Mouse (Mus musculus) kidney, embryonic 15.5 days (tissue): ENCODE results near the gene Etnk1. TPM values are rescaled to one million over a fixed set of nuclear protein-coding genes. Genes with fewer than 3 reads are reported as not detected.
"Not testable (repeated sequence)": the region's sequence is repeated elsewhere in the genome, so short reads cannot be mapped to it uniquely, and the experiment has no call there.

Source experiments
- ATAC-seq: fragments of 200-750 bp; cut with Nextera tagmentation; replicated peaks from 2 replicates; pipeline ENCODE4 v1.8.0; 2017; ENCODE audit warnings: moderate TSS enrichment; ENCODE audit not compliant: low FRiP score
- H3K27ac ChIP-seq: fragments of 300-500 bp; sonication (generic); 2 replicates; pipeline ENCODE4 v1.5.1; 2015; ENCODE audit warnings: mild to moderate bottlenecking, inconsistent platforms
- H3K27me3 ChIP-seq: fragments of 300-500 bp; sonication (generic); 2 replicates; pipeline ENCODE4 v1.6.1; 2015; ENCODE audit warnings: inconsistent platforms
- H3K36me3 ChIP-seq: fragments of 300-500 bp; sonication (generic); 2 replicates; pipeline ENCODE4 v1.6.1; 2015; ENCODE audit warnings: inconsistent platforms
- H3K4me1 ChIP-seq: fragments of 300-500 bp; sonication (generic); 2 replicates; pipeline ENCODE4 v1.6.1; 2015; ENCODE audit warnings: inconsistent platforms
- H3K4me2 ChIP-seq: fragments of 300-500 bp; sonication (generic); 2 replicates; pipeline ENCODE4 v1.6.1; 2015; ENCODE audit warnings: moderate library complexity, mild to moderate bottlenecking, inconsistent platforms
- H3K4me3 ChIP-seq: fragments of 300-500 bp; sonication (generic); replicated peaks from 2 replicates; pipeline ENCODE4 v1.5.1; 2015; ENCODE audit warnings: mild to moderate bottlenecking, inconsistent platforms
- H3K9ac ChIP-seq: fragments of 300-500 bp; sonication (generic); 2 replicates; pipeline ENCODE4 v1.6.1; 2015; ENCODE audit warnings: mild to moderate bottlenecking, inconsistent platforms
- H3K9me3 ChIP-seq: fragments of 300-500 bp; sonication (generic); replicated peaks from 2 replicates; pipeline ENCODE4 v1.6.1; 2016; ENCODE audit warnings: inconsistent platforms
- WGBS: fragments of 180-500 bp; shearing (Covaris S2); methylation state at CpG from one replicate; pipeline ENCODE4 v1.1.7; 2015; ENCODE audit warnings: mixed read lengths; 5-methylcytosine and 5-hydroxymethylcytosine counted together
- polyA plus RNA-seq: library from polyadenylated mRNA; unstranded; fragments of >200 nt; fragmentation: Nextera tagmentation; extraction: Ambion mirVana; gene quantifications from 2 replicates; pipeline ENCODE4 v1.2.1, GENCODE M21; 2015

Gene Etnk1
- polyA plus RNA-seq, 1 experiment from 2014 or later: 26.4 TPM

- H3K36me3 ChIP-seq: peaks cover 12% of the 10 kb centered on the region; the same call in 1 of the 2 replicates
- H3K4me2 ChIP-seq: peak overlapping the region; percentile 82
- no peak for ATAC-seq
- no peaks in the 10 kb centered on the region for H3K9me3 ChIP-seq
- H3K27me3 ChIP-seq: no peaks in the 10 kb centered on the region; the same call in 1 of the 2 replicates
- H3K4me1 ChIP-seq: peaks cover 43% of the 10 kb centered on the region
- 59% methylated on average over 15 of the region's 15 CpGs for WGBS
- H3K9ac ChIP-seq: peak overlapping the region; percentile 82; the same call in 1 of the 2 replicates
- H3K27ac ChIP-seq: peak overlapping the region; percentile 94
- H3K4me3 ChIP-seq: peak overlapping the region; percentile 83
Observed at GRCm38 (mm10) chr6:143165404-143166257, 1.4 kb upstream of the Etnk1 start.

DNA sequence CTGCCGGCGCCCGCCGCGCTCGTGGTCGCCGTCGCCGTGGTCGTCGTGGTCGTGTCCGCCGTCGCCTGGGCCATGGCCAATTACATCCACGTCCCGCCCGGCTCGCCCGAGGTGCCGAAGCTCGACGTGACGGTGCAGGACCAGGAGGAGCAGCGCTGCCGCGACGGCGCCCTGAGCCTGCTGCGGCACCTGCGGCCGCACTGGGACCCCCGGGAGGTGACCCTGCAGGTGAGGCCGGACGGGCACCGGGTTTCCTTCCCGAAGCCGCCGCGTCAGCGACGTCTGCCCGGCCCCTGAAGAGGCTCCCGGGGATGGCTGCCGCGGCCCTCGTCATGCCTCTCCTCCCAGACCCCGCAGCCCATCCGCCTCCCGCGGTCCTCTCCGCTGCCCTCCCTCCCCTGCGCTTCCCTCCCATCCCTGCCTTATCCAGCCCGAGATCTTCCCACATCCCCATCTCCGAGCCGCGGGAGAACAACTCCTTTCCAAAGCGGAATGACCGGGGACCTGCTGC, 443 bp downstream of the Etnk1 start:
- peak overlapping the region; percentile 83 for H3K4me3 ChIP-seq
- peaks cover 46% of the 10 kb centered on the region for H3K4me1 ChIP-seq
- WGBS: 0% methylated on average over 60 of the region's 60 CpGs
- peak overlapping the region; percentile 94 for H3K27ac ChIP-seq
- H3K36me3 ChIP-seq: peaks cover 29% of the 10 kb centered on the region
- ATAC-seq: peak; percentile 67
- peak overlapping the region; percentile 82 for H3K4me2 ChIP-seq
- no peaks in the 10 kb centered on the region for H3K9me3 ChIP-seq
- H3K27me3 ChIP-seq: no peaks in the 10 kb centered on the region
- peak overlapping the region; percentile 82 for H3K9ac ChIP-seq

GRCm38 (mm10) chr6:143167981-143168674, 1.1 kb downstream of the Etnk1 start:
- H3K36me3 ChIP-seq: peaks cover 35% of the 10 kb centered on the region
- ATAC-seq: no peak
- peak overlapping the region; percentile 82 for H3K4me2 ChIP-seq
- peak overlapping the region; percentile 94; the same call in 1 of the 2 replicates for H3K27ac ChIP-seq
- peaks cover 44% of the 10 kb centered on the region for H3K4me1 ChIP-seq
- 28% methylated on average over 6 of the region's 6 CpGs for WGBS
- no peaks in the 10 kb centered on the region for H3K9me3 ChIP-seq
- H3K27me3 ChIP-seq: no peaks in the 10 kb centered on the region
- peak overlapping the region; percentile 83 for H3K4me3 ChIP-seq
- H3K9ac ChIP-seq: peak overlapping the region; percentile 82

GRCm38 (mm10) chr6:143169385-143169784, 2.4 kb downstream of the Etnk1 start:
- Histone ChIP-seq H3K4me3 (peak overlapping the region; percentile 83; the same call in 1 of the 2 replicates), H3K4me2 (peak overlapping the region; percentile 82), H3K4me1 (peaks cover 44% of the 10 kb centered on the region), H3K27me3 (no peaks in the 10 kb centered on the region), H3K27ac (no peak overlapping the region), H3K36me3 (peaks cover 39% of the 10 kb centered on the region), H3K9me3 (no peaks in the 10 kb centered on the region), H3K9ac (peak overlapping the region; percentile 7; the same call in 1 of the 2 replicates)
- ATAC-seq: no peak
- WGBS: 84% methylated on average over 4 of the region's 4 CpGs

DNA sequence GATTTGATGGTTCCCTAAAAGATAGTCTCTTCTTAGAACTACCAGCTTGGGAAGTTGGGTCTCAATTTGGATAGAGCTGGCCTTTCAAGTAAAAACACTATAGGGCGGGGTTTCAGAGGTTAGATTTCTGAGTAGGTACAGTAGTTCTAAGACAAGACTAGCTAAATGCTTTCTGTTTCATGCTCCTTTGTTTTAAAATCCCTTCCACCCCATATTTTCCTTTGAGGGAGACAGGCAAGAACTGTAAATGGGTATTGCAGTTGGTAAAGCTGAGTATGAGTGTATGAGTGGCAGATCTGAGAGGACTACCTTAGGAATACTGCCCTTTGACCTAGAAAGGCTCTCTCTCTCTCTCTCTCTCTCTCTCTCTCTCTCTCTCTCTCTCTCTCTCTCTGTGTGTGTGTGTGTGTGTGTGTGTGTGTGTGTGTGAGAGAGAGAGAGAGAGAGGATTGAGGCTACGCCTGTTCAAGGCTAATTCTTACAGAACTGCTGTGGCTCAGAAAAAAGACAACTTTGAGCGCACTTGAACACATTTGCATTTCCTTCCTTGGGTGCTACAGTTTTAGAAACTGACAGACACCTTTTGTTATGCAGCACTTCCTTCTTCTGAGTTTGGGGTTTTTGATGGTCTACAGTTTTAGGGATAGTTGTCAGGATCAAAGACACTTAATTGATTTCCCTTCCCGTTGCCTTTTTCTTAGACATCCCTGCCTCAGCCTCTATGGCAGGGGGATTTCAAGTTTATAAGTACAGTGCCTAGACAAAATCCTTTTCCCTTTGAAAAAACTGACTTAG, 3.3 kb downstream of the Etnk1 start:
- H3K27ac ChIP-seq: no peak overlapping the region
- H3K4me1 ChIP-seq: peaks cover 51% of the 10 kb centered on the region
- H3K9ac ChIP-seq: no peak overlapping the region
- no peaks in the 10 kb centered on the region for H3K27me3 ChIP-seq
- ATAC-seq: no peak
- peaks cover 39% of the 10 kb centered on the region for H3K36me3 ChIP-seq
- 81% methylated on average over 4 of the region's 4 CpGs for WGBS
- 0 out of 2 replicates have a peak overlapping the region, but pooled peaks have one; percentile 82 for H3K4me2 ChIP-seq
- no peaks in the 10 kb centered on the region for H3K9me3 ChIP-seq
- no peak overlapping the region for H3K4me3 ChIP-seq

DNA sequence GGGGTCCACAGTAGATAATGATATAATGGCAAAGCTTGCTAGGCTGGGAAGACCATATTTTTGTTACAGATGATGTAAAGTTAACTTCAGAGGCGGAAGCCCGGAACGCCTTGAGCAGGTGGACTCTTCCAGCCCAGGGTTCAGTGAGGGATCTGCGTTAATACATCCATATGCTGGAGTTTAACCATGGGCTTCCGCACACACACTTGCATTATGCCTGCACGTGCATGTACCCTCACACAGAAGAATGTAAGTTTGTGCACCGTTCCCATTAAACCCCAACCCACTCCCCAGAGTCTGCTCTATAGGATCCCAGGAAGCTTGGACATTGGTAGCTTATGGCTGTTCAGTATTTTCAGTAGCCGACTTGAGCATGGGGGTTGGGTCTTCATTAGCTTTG, 4.0 kb downstream of the Etnk1 start:
- Histone ChIP-seq H3K4me1 (peaks cover 48% of the 10 kb centered on the region), H3K36me3 (peaks cover 39% of the 10 kb centered on the region), H3K4me2 (no peak overlapping the region), H3K27me3 (no peaks in the 10 kb centered on the region), H3K9ac (no peak overlapping the region), H3K9me3 (no peaks in the 10 kb centered on the region), H3K27ac (no peak overlapping the region), H3K4me3 (no peak overlapping the region)
- ATAC-seq: no peak
- 92% methylated on average over 8 of the region's 8 CpGs for WGBS

GRCm38 (mm10) chr6:143171781-143172465, 4.9 kb downstream of the Etnk1 start:
- Histone ChIP-seq H3K4me1 (peaks cover 45% of the 10 kb centered on the region), H3K9me3 (no peaks in the 10 kb centered on the region), H3K27me3 (no peaks in the 10 kb centered on the region), H3K9ac (no peak overlapping the region), H3K4me2 (no peak overlapping the region), H3K4me3 (no peak overlapping the region), H3K27ac (no peak overlapping the region), H3K36me3 (peaks cover 42% of the 10 kb centered on the region)
- 74% methylated on average over 11 of the region's 11 CpGs for WGBS
- no peak for ATAC-seq

- 95% methylated on average over 4 of the region's 4 CpGs for WGBS
- not testable (repeated sequence) for H3K4me3 ChIP-seq, H3K9ac ChIP-seq, ATAC-seq, H3K9me3 ChIP-seq, H3K4me2 ChIP-seq, H3K27ac ChIP-seq, H3K27me3 ChIP-seq
- Histone ChIP-seq H3K36me3 (peaks cover 46% of the 10 kb centered on the region), H3K4me1 (peaks cover 44% of the 10 kb centered on the region)
Observed at GRCm38 (mm10) chr6:143172683-143173082, 5.7 kb downstream of the Etnk1 start.

- Histone ChIP-seq H3K9me3 (no peaks in the 10 kb centered on the region), H3K4me2 (no peak overlapping the region), H3K27ac (no peak overlapping the region), H3K4me3 (no peak overlapping the region), H3K36me3 (peaks cover 49% of the 10 kb centered on the region), H3K27me3 (no peaks in the 10 kb centered on the region), H3K4me1 (peaks cover 30% of the 10 kb centered on the region), H3K9ac (no peak overlapping the region)
- 88% methylated on average over 4 of the region's 4 CpGs for WGBS
- no peak for ATAC-seq
Observed at GRCm38 (mm10) chr6:143174226-143174625, 7.2 kb downstream of the Etnk1 start.

- peaks cover 44% of the 10 kb centered on the region for H3K36me3 ChIP-seq
- peak overlapping the region; percentile 7; the same call in 1 of the 2 replicates for H3K27ac ChIP-seq
- no peak overlapping the region for H3K9ac ChIP-seq
- no peaks in the 10 kb centered on the region for H3K9me3 ChIP-seq
- no peak for ATAC-seq
- no peak overlapping the region for H3K4me2 ChIP-seq
- H3K27me3 ChIP-seq: no peaks in the 10 kb centered on the region
- H3K4me3 ChIP-seq: no peak overlapping the region
- H3K4me1 ChIP-seq: peaks cover 23% of the 10 kb centered on the region
- WGBS: 29% methylated on average over 3 of the region's 3 CpGs
Observed at GRCm38 (mm10) chr6:143174906-143175656, 8.1 kb downstream of the Etnk1 start.
